Mouse (Mus musculus): ENCODE results near the gene Zdbf2.
"Not testable (repeated sequence)": the region's sequence is repeated elsewhere in the genome, so short reads cannot be mapped to it uniquely, and the experiment has no call there.

The Zdbf2 gene

DNA sequence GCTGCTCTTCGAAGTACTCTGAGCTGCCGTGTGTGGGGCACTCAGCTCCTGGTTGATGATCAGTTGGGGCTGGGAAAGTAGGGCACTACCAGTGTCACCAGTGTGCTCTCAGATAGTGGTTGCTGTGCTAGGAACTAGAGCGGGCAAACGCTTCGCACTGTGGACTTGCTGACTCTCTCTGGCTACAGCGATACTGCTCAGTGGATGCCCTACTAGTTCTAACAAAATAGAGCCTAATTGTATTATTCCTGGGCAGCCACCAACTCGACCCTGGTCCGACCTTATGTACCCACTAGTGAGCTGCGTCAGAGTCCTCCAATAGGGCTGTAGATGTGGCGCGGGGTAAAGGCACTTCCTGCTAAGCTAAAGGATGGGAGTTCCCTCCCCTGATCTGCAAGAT is 9.4 kb upstream of the Zdbf2 start:
- no peak for DNase-seq (ENCODE audit: low spot score in 2 of 2)

DNA sequence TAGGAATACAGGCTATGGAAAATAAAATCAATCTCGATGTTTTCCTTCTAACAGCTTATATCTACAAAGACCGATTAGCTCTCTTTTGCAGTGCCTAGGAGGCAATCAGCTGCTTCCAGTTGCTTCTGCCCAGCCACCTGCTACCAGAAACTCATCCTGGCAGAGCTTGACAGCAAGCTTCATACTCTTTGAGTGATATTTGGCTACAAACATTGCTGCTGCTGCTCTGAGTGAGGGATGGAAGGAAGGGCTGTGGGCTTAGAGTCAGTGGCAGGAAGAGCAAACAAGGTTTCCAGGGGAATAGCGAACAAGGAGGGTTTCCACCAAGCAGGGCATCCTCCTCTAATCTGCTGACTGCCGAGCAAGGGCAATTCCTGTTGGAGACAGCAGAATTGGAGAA is 7.6 kb upstream of the Zdbf2 start:
- no peak for DNase-seq (ENCODE audit: low spot score in 2 of 2)

DNA sequence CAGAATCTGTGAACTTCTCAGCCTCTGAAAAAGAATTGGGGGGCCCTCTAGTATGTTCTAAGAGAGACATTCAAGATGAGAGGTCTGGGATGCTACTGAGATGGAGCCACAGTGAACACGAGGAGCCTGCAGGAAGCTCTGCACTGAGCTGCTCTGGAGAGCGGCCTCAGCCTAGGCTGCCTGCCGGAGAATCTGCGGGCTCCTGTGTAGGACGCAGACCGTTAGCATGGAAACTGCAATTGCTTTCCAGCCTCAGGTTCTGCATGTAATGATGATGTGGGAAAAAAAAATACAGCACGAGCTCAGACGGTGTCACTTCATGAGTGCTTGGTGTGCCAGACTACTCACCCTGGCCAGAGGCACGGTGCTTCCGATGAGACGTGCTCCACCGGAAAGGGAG is 6.9 kb upstream of the Zdbf2 start:
- DNase-seq (ENCODE audit: low spot score in 2 of 2) = no peak

DNA sequence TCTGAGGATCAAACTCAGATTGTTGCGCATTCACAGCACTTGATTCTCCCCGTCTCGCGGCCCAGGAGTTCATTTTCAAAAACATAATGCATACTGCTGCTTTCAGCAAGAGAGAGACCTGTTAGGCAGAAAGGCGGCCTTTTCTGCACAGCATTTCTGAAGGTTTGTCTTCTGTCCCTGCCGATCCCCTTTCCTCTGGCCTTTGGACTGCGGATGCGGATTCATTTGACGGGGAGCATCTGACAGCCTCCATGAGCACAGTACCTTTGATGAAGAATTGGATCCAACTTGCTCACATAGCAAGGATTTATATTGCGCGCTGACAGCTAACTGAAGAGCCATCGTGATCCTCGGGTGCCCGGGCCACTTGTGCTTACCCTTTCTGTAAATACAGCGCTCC is 6.3 kb upstream of the Zdbf2 start:
- DNase-seq (ENCODE audit: low spot score in 2 of 2) = no peak

DNA sequence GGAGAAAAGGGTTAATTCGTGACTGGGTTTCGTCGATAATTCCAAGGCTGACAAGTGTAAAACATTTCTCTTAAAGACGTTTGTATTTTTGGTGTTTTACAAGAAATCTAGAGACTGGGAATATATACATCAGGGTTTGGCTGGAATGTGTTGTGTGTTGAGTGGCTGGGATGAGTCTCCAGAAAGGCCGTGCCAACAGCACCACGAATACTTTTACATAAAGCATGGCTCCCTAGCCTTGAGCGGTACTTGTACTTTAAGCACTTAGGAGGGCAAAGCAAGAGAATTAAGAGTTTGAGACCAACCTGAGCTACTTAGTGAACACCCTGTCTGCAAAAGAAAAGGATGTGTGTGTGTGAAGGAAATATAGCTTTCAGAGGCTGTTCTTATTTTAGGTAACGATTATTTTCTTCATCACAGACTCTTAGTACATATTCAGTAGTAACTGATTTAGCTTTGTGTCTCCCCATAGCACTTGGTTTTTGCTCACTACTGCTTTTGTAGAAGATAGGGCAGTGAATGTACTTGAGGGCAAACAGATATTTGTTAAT is 865 bp upstream of the Zdbf2 start:
- no peak for DNase-seq (ENCODE audit: low spot score in 2 of 2)

DNA sequence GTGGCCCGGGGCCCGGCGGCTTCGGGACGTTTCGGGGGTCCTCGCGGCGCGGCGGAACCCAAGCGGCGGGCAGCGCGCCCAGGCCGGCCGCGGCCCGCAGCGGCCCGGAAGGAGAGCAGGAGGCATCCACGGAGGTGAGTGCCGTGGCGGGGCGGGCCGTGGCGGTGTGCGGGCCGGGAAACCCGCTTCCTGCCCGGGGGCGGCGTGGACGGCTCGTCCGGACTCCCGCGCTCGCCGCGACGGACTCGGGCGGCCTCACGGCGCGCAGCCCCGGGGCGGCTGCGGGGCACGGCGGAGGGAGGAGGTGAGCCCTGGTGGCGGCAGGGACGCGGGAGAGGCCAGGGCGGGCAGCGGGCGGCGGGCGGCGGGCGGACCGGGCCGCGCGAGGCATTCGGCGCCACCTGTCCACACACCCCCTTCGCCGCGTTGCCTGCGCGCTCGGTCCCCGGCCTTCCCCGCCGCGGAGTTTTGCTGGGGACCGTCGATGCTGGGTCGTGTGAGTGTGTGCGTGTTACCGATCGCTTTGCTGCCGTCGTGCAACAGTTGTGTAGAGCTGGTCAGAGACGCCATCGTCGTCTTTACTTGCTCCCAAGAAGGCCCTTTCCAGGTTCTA is 380 bp downstream of the Zdbf2 start:
- DNase-seq (ENCODE audit: low spot score in 2 of 2) = no peak

DNA sequence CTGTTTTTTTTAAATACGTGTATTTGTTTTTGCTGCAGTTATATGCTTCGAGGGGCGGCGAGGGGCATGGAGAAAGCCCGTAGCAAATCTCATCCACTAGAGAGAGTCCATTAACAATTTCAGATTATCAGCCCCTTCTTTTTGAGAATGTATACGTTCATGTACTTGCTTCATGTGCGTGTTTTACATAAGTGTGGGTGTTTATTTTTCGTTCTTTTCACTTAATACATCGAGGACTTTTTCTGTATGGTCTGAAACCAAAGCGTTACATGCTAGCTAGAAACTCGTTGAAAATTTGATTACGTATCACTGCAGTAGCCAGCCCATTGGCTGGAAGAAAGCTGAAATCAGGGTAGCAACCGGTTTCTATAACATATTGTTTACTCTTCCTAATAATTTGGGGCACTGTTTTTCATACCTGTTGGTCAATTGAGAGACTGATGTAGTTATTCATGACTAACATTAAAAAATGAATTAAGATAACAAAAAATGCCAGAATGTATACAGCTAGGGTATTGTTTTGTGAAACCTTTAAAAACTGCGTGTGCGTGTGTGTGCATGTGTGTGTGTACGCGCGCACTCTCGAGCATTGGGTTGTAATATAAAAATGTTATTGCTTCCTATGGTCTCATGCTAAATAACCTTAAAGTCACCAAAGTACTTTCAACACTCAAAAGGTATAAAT is 1.1 kb downstream of the Zdbf2 start:
- no peak for DNase-seq (ENCODE audit: low spot score in 2 of 2)

DNA sequence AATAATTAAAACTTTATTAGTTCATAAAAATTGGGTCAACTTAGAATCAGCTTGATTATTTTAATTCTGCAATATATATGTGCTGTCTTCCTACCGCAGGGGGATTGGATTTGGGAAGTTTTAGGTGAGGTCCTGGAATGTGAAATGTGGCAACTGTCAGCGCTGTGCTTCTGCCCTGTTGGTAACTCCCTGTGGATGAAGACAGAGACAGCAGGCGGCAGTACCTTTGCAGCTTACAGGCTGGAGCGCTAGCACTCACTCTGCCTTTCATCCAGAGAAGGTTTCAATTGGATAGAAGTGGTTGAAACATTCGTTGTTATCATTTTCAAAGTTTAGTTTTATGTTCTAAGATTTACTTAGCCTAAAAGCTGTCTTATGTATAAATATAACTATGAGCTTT is 5.0 kb downstream of the Zdbf2 start:
- no peak for DNase-seq (ENCODE audit: low spot score in 2 of 2)

DNA sequence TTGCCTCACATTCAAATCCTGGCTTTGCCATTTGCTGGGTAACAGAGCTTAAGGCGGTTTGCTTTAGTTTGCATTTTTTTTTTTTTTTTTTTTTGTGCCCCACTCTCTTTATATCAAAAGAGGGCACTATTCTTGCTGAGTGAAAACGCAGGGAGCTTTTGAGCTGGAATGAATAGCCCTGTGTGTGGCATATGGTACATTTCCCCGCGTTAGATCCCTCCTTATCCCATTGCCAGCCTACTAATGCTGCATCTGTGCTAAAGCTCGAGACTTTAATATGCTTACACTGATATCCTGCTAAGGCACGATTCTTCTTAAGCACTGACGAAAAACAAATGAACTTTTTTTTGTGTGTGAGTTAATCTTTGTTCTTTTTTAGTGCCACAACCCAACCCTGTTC is 20.9 kb downstream of the Zdbf2 start:
- no peak for DNase-seq (ENCODE audit: low spot score in 2 of 2)

DNA sequence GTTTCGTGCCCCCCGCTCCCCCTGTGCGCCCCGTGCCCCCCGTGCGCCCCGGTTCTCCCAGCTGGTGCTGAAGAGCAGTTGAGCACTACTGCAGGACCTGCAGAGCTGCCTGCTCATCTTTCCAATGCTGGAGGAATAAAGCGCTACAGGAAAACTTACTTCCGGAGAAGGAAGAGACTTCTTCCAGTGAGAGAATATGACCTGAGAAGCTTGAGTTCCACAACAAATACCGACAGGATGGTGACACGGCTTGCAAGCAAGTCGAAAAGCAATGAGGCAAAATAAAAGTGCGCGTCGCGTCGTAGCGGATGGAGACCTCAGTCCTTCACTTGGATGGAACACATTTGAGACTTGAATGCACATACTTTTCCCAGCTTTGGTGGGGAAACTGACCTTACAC is 36.6 kb downstream of the Zdbf2 start:
- no peak for DNase-seq (ENCODE audit: low spot score in 2 of 2)

DNA sequence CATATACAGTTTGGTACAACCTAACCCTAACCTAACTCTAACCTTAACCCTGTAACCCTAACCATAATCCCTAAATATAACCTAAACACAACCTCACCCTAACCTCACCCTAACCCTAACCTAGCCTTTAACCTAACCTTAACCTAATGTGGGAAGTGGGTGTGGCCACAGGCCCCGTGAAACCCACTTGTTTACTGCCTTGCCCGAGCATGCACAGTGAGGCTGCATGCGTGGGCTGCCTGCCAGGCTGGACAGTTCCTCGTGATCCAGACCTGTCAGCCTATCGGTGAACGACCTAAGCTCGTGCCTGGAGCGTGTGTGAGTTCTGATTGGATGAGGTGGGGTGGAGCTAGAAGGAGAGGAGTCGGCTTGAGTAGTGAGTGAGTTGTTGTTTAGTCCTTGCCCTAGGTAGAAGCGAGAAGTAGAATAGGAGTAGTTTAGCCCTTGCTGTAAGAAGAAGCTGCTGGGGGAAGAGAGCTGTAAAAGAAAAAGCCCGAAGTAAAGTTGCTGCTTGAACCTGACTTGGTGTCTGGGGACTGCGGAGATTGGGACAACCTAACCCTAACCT is 50.6 kb downstream of the Zdbf2 start:
- not testable (repeated sequence) for DNase-seq (ENCODE audit: low spot score in 2 of 2)

All from frontal cortex, postnatal 36 days (tissue).